Mouse (Mus musculus): ENCODE measurements around the gene Pdk2. TPM values are rescaled to one million over a fixed set of nuclear protein-coding genes. Genes with fewer than 3 reads are reported as not detected.

Gene Pdk2
- polyA plus RNA-seq, 1 experiment from 2014 or later: 148 TPM

- Histone ChIP-seq H3K36me3 (ENCODE audit: control insufficient read depth, insufficient read depth) (no peaks in the 10 kb centered on the region), H3K9me3 (replicated peaks; ENCODE audit: control insufficient read depth, low read length) (no peaks in the 10 kb centered on the region), H3K4me1 (ENCODE audit: control insufficient read depth, insufficient read depth, low read length) (peaks cover 73% of the 10 kb centered on the region), H3K27me3 (ENCODE audit: control insufficient read depth, insufficient read depth, low read length) (no peaks in the 10 kb centered on the region), H3K4me3 (ENCODE audit: low read length) (no peak overlapping the region), H3K9ac (ENCODE audit: low read length) (no peak overlapping the region), H3K27ac (ENCODE audit: low read length) (no peak overlapping the region), H3K4me2 (ENCODE audit: low read depth, low read length) (no peak overlapping the region)
- no peak for ATAC-seq (replicated peaks; ENCODE audit: extremely low read depth, insufficient read depth, low FRiP score)
- 74% methylated on average over 4 of the region's 4 CpGs for WGBS
Observed at GRCm38 (mm10) chr11:95073835-95074234, 32.7 kb upstream of the Pdk2 start.

GRCm38 (mm10) chr11:95072804-95073203, 31.6 kb upstream of the Pdk2 start:
- no peak overlapping the region for H3K4me2 ChIP-seq (ENCODE audit: low read depth, low read length)
- no peak for ATAC-seq (replicated peaks; ENCODE audit: extremely low read depth, insufficient read depth, low FRiP score)
- no peaks in the 10 kb centered on the region for H3K9me3 ChIP-seq (replicated peaks; ENCODE audit: control insufficient read depth, low read length)
- H3K4me3 ChIP-seq (ENCODE audit: low read length): no peak overlapping the region
- no peak overlapping the region for H3K9ac ChIP-seq (ENCODE audit: low read length)
- no peaks in the 10 kb centered on the region for H3K27me3 ChIP-seq (ENCODE audit: control insufficient read depth, insufficient read depth, low read length)
- H3K27ac ChIP-seq (ENCODE audit: low read length): peak overlapping the region; percentile 89
- 0 out of 2 replicates have a peak, but pooled peaks cover 3% of the 10 kb centered on the region for H3K36me3 ChIP-seq (ENCODE audit: control insufficient read depth, insufficient read depth)
- WGBS: 62% methylated on average over 5 of the region's 5 CpGs
- peaks cover 72% of the 10 kb centered on the region for H3K4me1 ChIP-seq (ENCODE audit: control insufficient read depth, insufficient read depth, low read length)

GRCm38 (mm10) chr11:95072136-95072535, 31.0 kb upstream of the Pdk2 start:
- Histone ChIP-seq H3K36me3 (ENCODE audit: control insufficient read depth, insufficient read depth) (0 out of 2 replicates have a peak, but pooled peaks cover 3% of the 10 kb centered on the region), H3K27ac (ENCODE audit: low read length) (peak overlapping the region; percentile 89), H3K27me3 (ENCODE audit: control insufficient read depth, insufficient read depth, low read length) (no peaks in the 10 kb centered on the region), H3K4me2 (ENCODE audit: low read depth, low read length) (no peak overlapping the region), H3K4me3 (ENCODE audit: low read length) (no peak overlapping the region), H3K9me3 (replicated peaks; ENCODE audit: control insufficient read depth, low read length) (no peaks in the 10 kb centered on the region), H3K9ac (ENCODE audit: low read length) (no peak overlapping the region), H3K4me1 (ENCODE audit: control insufficient read depth, insufficient read depth, low read length) (peaks cover 67% of the 10 kb centered on the region)
- 66% methylated on average over 8 of the region's 8 CpGs for WGBS
- no peak for ATAC-seq (replicated peaks; ENCODE audit: extremely low read depth, insufficient read depth, low FRiP score)

GRCm38 (mm10) chr11:95071266-95071665, 30.1 kb upstream of the Pdk2 start:
- Histone ChIP-seq H3K4me2 (ENCODE audit: low read depth, low read length) (peak overlapping the region; percentile 31), H3K4me1 (ENCODE audit: control insufficient read depth, insufficient read depth, low read length) (peaks cover 67% of the 10 kb centered on the region), H3K27ac (ENCODE audit: low read length) (peak overlapping the region; percentile 89), H3K4me3 (ENCODE audit: low read length) (no peak overlapping the region), H3K9ac (ENCODE audit: low read length) (no peak overlapping the region), H3K36me3 (ENCODE audit: control insufficient read depth, insufficient read depth) (peaks cover 6% of the 10 kb centered on the region; the same call in 1 of the 2 replicates), H3K27me3 (ENCODE audit: control insufficient read depth, insufficient read depth, low read length) (no peaks in the 10 kb centered on the region), H3K9me3 (replicated peaks; ENCODE audit: control insufficient read depth, low read length) (no peaks in the 10 kb centered on the region)
- WGBS: 11% methylated on average over 7 of the region's 7 CpGs
- ATAC-seq (replicated peaks; ENCODE audit: extremely low read depth, insufficient read depth, low FRiP score): peak; percentile 75

DNA sequence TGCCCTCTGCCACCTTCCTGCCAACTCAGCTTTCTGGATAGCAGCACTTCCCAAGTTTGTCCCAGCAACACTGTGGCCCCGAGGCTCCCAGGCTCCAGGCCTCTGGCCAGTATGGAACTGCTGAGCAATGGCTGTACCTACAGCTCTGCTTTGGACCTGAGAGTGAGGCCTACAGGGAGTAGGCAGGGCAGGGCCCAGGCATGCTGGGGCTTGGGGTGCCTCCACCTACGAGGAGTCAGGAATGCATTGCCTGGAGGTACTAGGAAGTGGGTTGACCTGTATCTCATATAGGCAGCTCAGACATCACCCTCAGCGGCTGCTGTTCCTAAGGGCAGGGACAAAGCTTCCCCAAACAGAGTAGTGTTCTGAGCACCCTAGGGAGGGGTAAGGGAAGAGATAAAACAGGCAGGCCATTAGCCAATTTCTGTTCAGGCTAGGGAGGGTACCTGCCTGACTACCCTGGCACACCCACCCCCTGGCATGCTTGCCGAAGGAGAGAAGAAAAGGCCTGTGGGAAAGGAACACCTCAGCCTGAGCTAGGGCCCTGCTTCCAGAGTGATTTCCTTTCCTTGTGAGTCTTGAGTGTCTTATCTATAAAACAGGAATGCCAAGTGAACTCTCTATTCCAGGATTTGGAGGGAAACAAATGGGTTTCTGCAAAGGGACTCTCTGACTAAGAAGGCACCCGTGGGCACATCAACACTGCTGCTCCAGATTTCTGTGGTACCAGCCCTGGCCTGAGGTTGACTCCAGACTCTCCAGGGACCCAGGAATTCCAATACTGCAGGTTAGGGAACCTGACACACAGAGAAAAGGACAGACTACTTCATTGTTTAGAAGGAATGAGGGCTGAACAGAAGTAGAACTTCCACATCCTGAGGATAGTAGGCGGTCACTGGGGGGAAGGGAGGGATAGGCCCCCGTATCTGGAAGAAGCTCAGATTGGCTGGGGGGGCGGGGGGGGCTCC, 29.3 kb upstream of the Pdk2 start:
- Histone ChIP-seq H3K27ac (ENCODE audit: low read length) (peak overlapping the region; percentile 89), H3K4me1 (ENCODE audit: control insufficient read depth, insufficient read depth, low read length) (peaks cover 64% of the 10 kb centered on the region), H3K36me3 (ENCODE audit: control insufficient read depth, insufficient read depth) (peaks cover 12% of the 10 kb centered on the region; the same call in 1 of the 2 replicates), H3K9me3 (replicated peaks; ENCODE audit: control insufficient read depth, low read length) (no peaks in the 10 kb centered on the region), H3K4me2 (ENCODE audit: low read depth, low read length) (peak overlapping the region; percentile 29; the same call in 1 of the 2 replicates), H3K9ac (ENCODE audit: low read length) (peak overlapping the region; percentile 56), H3K27me3 (ENCODE audit: control insufficient read depth, insufficient read depth, low read length) (no peaks in the 10 kb centered on the region), H3K4me3 (ENCODE audit: low read length) (no peak overlapping the region)
- no peak for ATAC-seq (replicated peaks; ENCODE audit: extremely low read depth, insufficient read depth, low FRiP score)
- WGBS: 44% methylated on average over 8 of the region's 8 CpGs

DNA sequence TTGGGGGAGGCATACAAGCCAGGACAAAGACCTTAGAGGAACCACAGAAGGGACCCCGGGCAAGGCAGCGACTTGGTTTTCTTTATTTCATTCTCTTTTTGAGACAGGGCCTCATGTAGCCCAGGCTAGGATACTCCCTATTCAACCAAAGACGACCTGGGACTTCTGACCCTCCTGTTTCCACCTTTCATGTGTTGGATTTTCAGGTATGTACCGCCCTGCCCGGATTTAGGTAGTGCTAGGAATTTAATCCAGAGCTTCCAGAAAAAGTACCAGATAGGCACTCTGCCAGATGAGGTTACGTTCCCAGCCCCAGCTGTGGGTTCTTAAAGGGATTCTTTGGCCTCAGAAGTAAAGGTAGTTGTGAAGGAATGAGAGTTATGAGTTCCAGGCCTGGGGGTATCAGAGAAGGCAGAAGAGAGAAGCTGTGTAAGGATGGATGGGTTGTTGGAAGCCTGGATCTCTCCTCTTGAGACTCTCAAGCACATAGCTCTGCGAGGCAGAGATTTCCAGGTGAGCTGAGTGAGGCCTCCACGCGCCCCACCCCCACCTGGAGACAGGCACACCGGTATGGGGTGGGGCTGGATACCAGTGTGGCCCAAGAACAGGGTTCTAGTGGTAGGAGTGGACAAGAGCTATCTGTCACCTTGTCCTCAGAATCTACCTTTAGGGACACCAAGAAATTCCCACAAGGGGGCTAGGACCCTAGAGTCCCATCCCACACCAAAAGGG, 28.2 kb upstream of the Pdk2 start:
- no peak for ATAC-seq (replicated peaks; ENCODE audit: extremely low read depth, insufficient read depth, low FRiP score)
- Histone ChIP-seq H3K9me3 (replicated peaks; ENCODE audit: control insufficient read depth, low read length) (no peaks in the 10 kb centered on the region), H3K27me3 (ENCODE audit: control insufficient read depth, insufficient read depth, low read length) (no peaks in the 10 kb centered on the region), H3K4me2 (ENCODE audit: low read depth, low read length) (no peak overlapping the region), H3K4me3 (ENCODE audit: low read length) (no peak overlapping the region), H3K27ac (ENCODE audit: low read length) (peak overlapping the region; percentile 89), H3K36me3 (ENCODE audit: control insufficient read depth, insufficient read depth) (peaks cover 12% of the 10 kb centered on the region; the same call in 1 of the 2 replicates), H3K9ac (ENCODE audit: low read length) (peak overlapping the region; percentile 56; the same call in 1 of the 2 replicates), H3K4me1 (ENCODE audit: control insufficient read depth, insufficient read depth, low read length) (peaks cover 54% of the 10 kb centered on the region)
- 72% methylated on average over 10 of the region's 10 CpGs for WGBS

DNA sequence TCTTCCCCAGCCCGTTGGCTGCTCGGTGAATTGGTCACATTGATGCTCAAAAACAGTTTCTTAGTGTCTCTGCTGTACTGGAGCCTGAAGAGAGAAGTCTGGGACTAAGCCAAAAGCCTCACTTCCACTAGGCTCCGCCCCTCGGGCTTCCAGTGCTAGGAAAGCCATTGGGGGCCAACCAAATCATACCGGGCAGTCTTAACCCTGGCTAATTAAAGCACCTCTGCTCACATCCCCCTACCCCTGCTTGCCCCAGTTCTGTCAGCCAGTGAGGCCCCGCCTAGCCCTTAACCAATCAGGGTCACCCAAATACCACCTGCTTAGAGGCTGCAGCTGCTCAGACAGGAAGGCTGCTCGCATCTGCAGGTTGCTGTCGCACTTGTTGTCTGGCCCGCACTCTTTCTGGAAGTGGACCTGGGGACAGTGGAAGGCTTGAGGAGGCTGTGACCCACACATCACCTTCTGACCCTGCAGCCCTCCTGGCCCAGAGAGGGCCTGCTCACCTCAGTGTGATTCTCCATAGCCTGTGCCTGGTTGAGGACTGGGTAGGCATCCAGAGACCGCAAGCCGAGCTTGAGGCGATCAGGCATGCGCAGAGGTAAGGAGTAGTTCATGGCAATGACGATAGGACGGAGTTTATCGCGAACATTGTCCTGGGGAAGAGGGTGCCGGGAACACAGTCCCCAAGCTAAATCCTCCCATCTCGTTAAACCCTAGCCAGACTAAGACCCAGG, 15.8 kb upstream of the Pdk2 start:
- no peak overlapping the region for H3K4me2 ChIP-seq (ENCODE audit: low read depth, low read length)
- H3K36me3 ChIP-seq (ENCODE audit: control insufficient read depth, insufficient read depth): peaks cover 17% of the 10 kb centered on the region; the same call in 1 of the 2 replicates
- no peak overlapping the region for H3K9ac ChIP-seq (ENCODE audit: low read length)
- no peak overlapping the region for H3K4me3 ChIP-seq (ENCODE audit: low read length)
- H3K27ac ChIP-seq (ENCODE audit: low read length): no peak overlapping the region
- no peaks in the 10 kb centered on the region for H3K27me3 ChIP-seq (ENCODE audit: control insufficient read depth, insufficient read depth, low read length)
- WGBS: 38% methylated on average over 19 of the region's 19 CpGs
- H3K4me1 ChIP-seq (ENCODE audit: control insufficient read depth, insufficient read depth, low read length): no peaks in the 10 kb centered on the region
- no peaks in the 10 kb centered on the region for H3K9me3 ChIP-seq (replicated peaks; ENCODE audit: control insufficient read depth, low read length)
- peak; percentile 49 for ATAC-seq (replicated peaks; ENCODE audit: extremely low read depth, insufficient read depth, low FRiP score)

GRCm38 (mm10) chr11:95053062-95053461, 11.9 kb upstream of the Pdk2 start:
- Histone ChIP-seq H3K36me3 (ENCODE audit: control insufficient read depth, insufficient read depth) (0 out of 2 replicates have a peak, but pooled peaks cover 9% of the 10 kb centered on the region), H3K4me1 (ENCODE audit: control insufficient read depth, insufficient read depth, low read length) (no peaks in the 10 kb centered on the region), H3K27me3 (ENCODE audit: control insufficient read depth, insufficient read depth, low read length) (no peaks in the 10 kb centered on the region), H3K9ac (ENCODE audit: low read length) (no peak overlapping the region), H3K4me2 (ENCODE audit: low read depth, low read length) (no peak overlapping the region), H3K27ac (ENCODE audit: low read length) (no peak overlapping the region), H3K9me3 (replicated peaks; ENCODE audit: control insufficient read depth, low read length) (no peaks in the 10 kb centered on the region), H3K4me3 (ENCODE audit: low read length) (no peak overlapping the region)
- 55% methylated on average over 9 of the region's 9 CpGs for WGBS
- no peak for ATAC-seq (replicated peaks; ENCODE audit: extremely low read depth, insufficient read depth, low FRiP score)
